Mouse (Mus musculus): Measurements from ENCODE around the gene Gm27179. TPM values are rescaled to one million over a fixed set of nuclear protein-coding genes. Genes with fewer than 3 reads are reported as not detected.
"Not testable (repeated sequence)": the region's sequence is repeated elsewhere in the genome, so short reads cannot be mapped to it uniquely, and the experiment has no call there.

Gene Gm27179
- not detected in 2 replicates for polyA plus RNA-seq (2014; fragmentation: Nextera tagmentation; extraction: Ambion mirVana)

GRCm38 (mm10) chr14:69512449-69512848, at the start of gene Gm27179:
Gene Gm27179 (minus strand): TSS chr14:69512549.
- H3K27ac ChIP-seq (ENCODE audit: low read depth, low read length); H3K36me3 ChIP-seq (ENCODE audit: control insufficient read depth, insufficient read depth, low read length); DNase-seq (ENCODE audit: low spot score); H3K4me3 ChIP-seq (ENCODE audit: low read depth, low read length); H3K9ac ChIP-seq (ENCODE audit: low read depth, low read length); H3K4me1 ChIP-seq (replicated peaks; ENCODE audit: control insufficient read depth, insufficient read depth, low read length); H3K27me3 ChIP-seq (ENCODE audit: control insufficient read depth, insufficient read depth, low read length); H3K4me2 ChIP-seq (replicated peaks; ENCODE audit: low read depth, low read length); ATAC-seq (ENCODE audit: low FRiP score); H3K9me3 ChIP-seq (ENCODE audit: control insufficient read depth, low read length): not testable (repeated sequence)
- WGBS = no CpG with 5 or more reads among the region's 2 CpGs

- H3K4me1 ChIP-seq (replicated peaks; ENCODE audit: control insufficient read depth, insufficient read depth, low read length); H3K9me3 ChIP-seq (ENCODE audit: control insufficient read depth, low read length); H3K4me3 ChIP-seq (ENCODE audit: low read depth, low read length); ATAC-seq (ENCODE audit: low FRiP score); H3K9ac ChIP-seq (ENCODE audit: low read depth, low read length); H3K27me3 ChIP-seq (ENCODE audit: control insufficient read depth, insufficient read depth, low read length); H3K36me3 ChIP-seq (ENCODE audit: control insufficient read depth, insufficient read depth, low read length); DNase-seq (ENCODE audit: low spot score); H3K4me2 ChIP-seq (replicated peaks; ENCODE audit: low read depth, low read length); H3K27ac ChIP-seq (ENCODE audit: low read depth, low read length): not testable (repeated sequence)
- no CpG with 5 or more reads among the region's 14 CpGs for WGBS
Observed at GRCm38 (mm10) chr14:69557550-69557949, 45.2 kb upstream of the Gm27179 start.

GRCm38 (mm10) chr14:69556820-69557219, 44.5 kb upstream of the Gm27179 start:
- not testable (repeated sequence) for H3K4me3 ChIP-seq (ENCODE audit: low read depth, low read length); DNase-seq (ENCODE audit: low spot score); H3K9me3 ChIP-seq (ENCODE audit: control insufficient read depth, low read length); H3K36me3 ChIP-seq (ENCODE audit: control insufficient read depth, insufficient read depth, low read length); H3K27ac ChIP-seq (ENCODE audit: low read depth, low read length); H3K27me3 ChIP-seq (ENCODE audit: control insufficient read depth, insufficient read depth, low read length); H3K4me2 ChIP-seq (replicated peaks; ENCODE audit: low read depth, low read length); ATAC-seq (ENCODE audit: low FRiP score); H3K9ac ChIP-seq (ENCODE audit: low read depth, low read length); H3K4me1 ChIP-seq (replicated peaks; ENCODE audit: control insufficient read depth, insufficient read depth, low read length)
- WGBS = no CpG with 5 or more reads among the region's 8 CpGs

GRCm38 (mm10) chr14:69555110-69555831, 42.9 kb upstream of the Gm27179 start, which contains the start of gene Entpd4b:
Gene Entpd4b (plus strand): TSS chr14:69555424.
- not testable (repeated sequence) for DNase-seq (ENCODE audit: low spot score); H3K4me2 ChIP-seq (replicated peaks; ENCODE audit: low read depth, low read length); H3K27ac ChIP-seq (ENCODE audit: low read depth, low read length); H3K4me1 ChIP-seq (replicated peaks; ENCODE audit: control insufficient read depth, insufficient read depth, low read length); H3K4me3 ChIP-seq (ENCODE audit: low read depth, low read length); H3K27me3 ChIP-seq (ENCODE audit: control insufficient read depth, insufficient read depth, low read length); H3K9me3 ChIP-seq (ENCODE audit: control insufficient read depth, low read length); H3K36me3 ChIP-seq (ENCODE audit: control insufficient read depth, insufficient read depth, low read length); H3K9ac ChIP-seq (ENCODE audit: low read depth, low read length)
- ATAC-seq (ENCODE audit: low FRiP score) = peak; percentile 96
- no CpG with 5 or more reads among the region's 68 CpGs for WGBS

- WGBS = no CpG with 5 or more reads among the region's 4 CpGs
- H3K4me2 ChIP-seq (replicated peaks; ENCODE audit: low read depth, low read length); DNase-seq (ENCODE audit: low spot score); H3K4me1 ChIP-seq (replicated peaks; ENCODE audit: control insufficient read depth, insufficient read depth, low read length); H3K9ac ChIP-seq (ENCODE audit: low read depth, low read length); ATAC-seq (ENCODE audit: low FRiP score); H3K4me3 ChIP-seq (ENCODE audit: low read depth, low read length); H3K27me3 ChIP-seq (ENCODE audit: control insufficient read depth, insufficient read depth, low read length); H3K9me3 ChIP-seq (ENCODE audit: control insufficient read depth, low read length); H3K27ac ChIP-seq (ENCODE audit: low read depth, low read length); H3K36me3 ChIP-seq (ENCODE audit: control insufficient read depth, insufficient read depth, low read length): not testable (repeated sequence)
Observed at GRCm38 (mm10) chr14:69547310-69547709, 35.0 kb upstream of the Gm27179 start.

- H3K9me3 ChIP-seq (ENCODE audit: control insufficient read depth, low read length); H3K4me2 ChIP-seq (replicated peaks; ENCODE audit: low read depth, low read length); H3K27me3 ChIP-seq (ENCODE audit: control insufficient read depth, insufficient read depth, low read length); DNase-seq (ENCODE audit: low spot score); H3K4me1 ChIP-seq (replicated peaks; ENCODE audit: control insufficient read depth, insufficient read depth, low read length); H3K4me3 ChIP-seq (ENCODE audit: low read depth, low read length); H3K9ac ChIP-seq (ENCODE audit: low read depth, low read length); ATAC-seq (ENCODE audit: low FRiP score); H3K36me3 ChIP-seq (ENCODE audit: control insufficient read depth, insufficient read depth, low read length); H3K27ac ChIP-seq (ENCODE audit: low read depth, low read length): not testable (repeated sequence)
- no CpG with 5 or more reads among the region's 2 CpGs for WGBS
Observed at GRCm38 (mm10) chr14:69545052-69545451, 32.7 kb upstream of the Gm27179 start.

GRCm38 (mm10) chr14:69544033-69544432, 31.7 kb upstream of the Gm27179 start:
- H3K27ac ChIP-seq (ENCODE audit: low read depth, low read length); H3K9me3 ChIP-seq (ENCODE audit: control insufficient read depth, low read length); H3K4me3 ChIP-seq (ENCODE audit: low read depth, low read length); H3K36me3 ChIP-seq (ENCODE audit: control insufficient read depth, insufficient read depth, low read length); H3K4me1 ChIP-seq (replicated peaks; ENCODE audit: control insufficient read depth, insufficient read depth, low read length); ATAC-seq (ENCODE audit: low FRiP score); H3K9ac ChIP-seq (ENCODE audit: low read depth, low read length); DNase-seq (ENCODE audit: low spot score); H3K4me2 ChIP-seq (replicated peaks; ENCODE audit: low read depth, low read length); H3K27me3 ChIP-seq (ENCODE audit: control insufficient read depth, insufficient read depth, low read length): not testable (repeated sequence)
- WGBS = no CpG with 5 or more reads among the region's 7 CpGs

GRCm38 (mm10) chr14:69542695-69543094, 30.3 kb upstream of the Gm27179 start:
- H3K4me3 ChIP-seq (ENCODE audit: low read depth, low read length); H3K9ac ChIP-seq (ENCODE audit: low read depth, low read length); H3K36me3 ChIP-seq (ENCODE audit: control insufficient read depth, insufficient read depth, low read length); ATAC-seq (ENCODE audit: low FRiP score); H3K27me3 ChIP-seq (ENCODE audit: control insufficient read depth, insufficient read depth, low read length); H3K9me3 ChIP-seq (ENCODE audit: control insufficient read depth, low read length); H3K27ac ChIP-seq (ENCODE audit: low read depth, low read length); DNase-seq (ENCODE audit: low spot score); H3K4me1 ChIP-seq (replicated peaks; ENCODE audit: control insufficient read depth, insufficient read depth, low read length); H3K4me2 ChIP-seq (replicated peaks; ENCODE audit: low read depth, low read length): not testable (repeated sequence)
- WGBS = no CpG with 5 or more reads among the region's 7 CpGs

GRCm38 (mm10) chr14:69540113-69540512, 27.8 kb upstream of the Gm27179 start:
- H3K4me2 ChIP-seq (replicated peaks; ENCODE audit: low read depth, low read length); H3K4me1 ChIP-seq (replicated peaks; ENCODE audit: control insufficient read depth, insufficient read depth, low read length); H3K9me3 ChIP-seq (ENCODE audit: control insufficient read depth, low read length); H3K36me3 ChIP-seq (ENCODE audit: control insufficient read depth, insufficient read depth, low read length); ATAC-seq (ENCODE audit: low FRiP score); DNase-seq (ENCODE audit: low spot score); H3K4me3 ChIP-seq (ENCODE audit: low read depth, low read length); H3K9ac ChIP-seq (ENCODE audit: low read depth, low read length); H3K27me3 ChIP-seq (ENCODE audit: control insufficient read depth, insufficient read depth, low read length); H3K27ac ChIP-seq (ENCODE audit: low read depth, low read length): not testable (repeated sequence)
- no CpG with 5 or more reads among the region's 5 CpGs for WGBS

Data from hindbrain, embryonic 11.5 days (tissue).